Mouse (Mus musculus) left cerebral cortex, postnatal 14 days (tissue): ENCODE measurements around the gene Olfr776. TPM values are rescaled to one million over a fixed set of nuclear protein-coding genes. Genes with fewer than 3 reads are reported as not detected.
"Not testable (repeated sequence)": the region's sequence is repeated elsewhere in the genome, so short reads cannot be mapped to it uniquely, and the experiment has no call there.

Experiments used
- DNase-seq, 2 experiments: peaks; one replicate each; pipeline ENCODE4 v3.0.0; 2021 to 2022; ENCODE audit warnings: low spot score in 2 of 2, mixed read lengths in 1 of 2
- intact Hi-C: fragments of 180-260 bp; cut with DNase I; formaldehyde crosslinking; loops from one replicate; pipeline ENCODE4 v1.15.1; 2025
- long read RNA-seq, 2 experiments: library from polyadenylated mRNA; stranded (forward); transcript quantifications; one replicate each; pipeline ENCODE4 v2.0.0; 2021
- total RNA-seq, 2 experiments: library from RNA; stranded (reverse); gene quantifications; 2 replicates each; pipeline ENCODE4 v1.2.3; 2021

Olfr776 gene
- total RNA-seq: not detected
- long read RNA-seq, experiment 1: 0 reads
- long read RNA-seq, experiment 2: 0 reads

- intact Hi-C loops: no loop called here
- no peak for DNase-seq
Measured at GRCm38 (mm10) chr10:129258827-129259226, at the start of gene Olfr776. TSS of gene Olfr776 (plus strand) at chr10:129259127.

DNA sequence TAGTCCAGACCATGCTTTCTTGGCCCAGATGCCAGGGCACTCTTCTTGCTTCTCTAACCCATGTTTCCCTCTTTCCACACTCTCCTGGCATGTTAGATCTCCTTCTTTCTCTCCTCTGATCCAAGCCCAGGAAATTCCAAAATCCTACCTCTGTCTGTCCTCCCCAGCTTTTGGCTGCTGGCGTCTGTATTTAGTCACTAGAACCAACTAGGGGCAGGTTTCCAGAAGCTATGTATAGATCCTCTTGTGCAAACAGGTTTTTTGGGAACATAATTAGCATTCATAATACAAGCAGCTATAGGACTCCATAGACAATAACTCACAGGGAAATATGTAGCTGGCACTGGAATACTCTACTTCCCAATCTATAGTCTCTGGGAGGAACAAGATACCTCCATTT, 28.2 kb upstream of the Olfr776 start:
- peak in 1 of 2 experiments; percentile 7 for DNase-seq
- intact Hi-C loops: no loop called here

- intact Hi-C loops: no loop called here
- DNase-seq: no peak
Measured at GRCm38 (mm10) chr10:129235904-129236303, 23.0 kb upstream of the Olfr776 start, which contains the start of gene Olfr774. TSS of gene Olfr774 (plus strand) at chr10:129236204.

- intact Hi-C loops: no loop called here
- DNase-seq: no peak
Measured at GRCm38 (mm10) chr10:129248112-129248511, 10.8 kb upstream of the Olfr776 start, which contains the start of gene Olfr775. TSS of gene Olfr775 (plus strand) at chr10:129248412.

DNA sequence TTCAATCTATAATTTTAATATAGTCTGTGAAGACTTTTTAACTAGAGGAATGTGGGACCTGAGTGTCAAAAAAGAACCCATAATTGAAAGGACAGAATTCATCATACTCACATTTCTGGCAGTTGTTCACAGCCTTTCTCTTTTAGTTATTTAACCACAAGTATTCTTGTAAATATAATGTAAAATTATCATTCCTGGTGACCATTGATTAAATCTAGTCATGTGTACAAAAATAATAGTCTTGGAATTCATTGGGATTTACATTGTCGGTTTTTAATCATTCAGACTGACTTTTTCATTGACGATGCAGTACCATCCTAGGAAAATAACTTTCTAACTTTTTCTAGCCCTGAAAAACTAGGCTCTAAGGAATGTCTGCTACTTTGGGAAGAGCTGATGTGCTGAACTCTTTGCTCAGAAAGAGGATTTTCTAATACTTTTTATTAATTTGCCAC, 12.2 kb downstream of the Olfr776 start, which contains the start of gene Olfr777:
TSS of gene Olfr777 (minus strand) at position 405 of the 455 bp plus-strand sequence.
- DNase-seq: no peak
- intact Hi-C loops: no loop called here

DNA sequence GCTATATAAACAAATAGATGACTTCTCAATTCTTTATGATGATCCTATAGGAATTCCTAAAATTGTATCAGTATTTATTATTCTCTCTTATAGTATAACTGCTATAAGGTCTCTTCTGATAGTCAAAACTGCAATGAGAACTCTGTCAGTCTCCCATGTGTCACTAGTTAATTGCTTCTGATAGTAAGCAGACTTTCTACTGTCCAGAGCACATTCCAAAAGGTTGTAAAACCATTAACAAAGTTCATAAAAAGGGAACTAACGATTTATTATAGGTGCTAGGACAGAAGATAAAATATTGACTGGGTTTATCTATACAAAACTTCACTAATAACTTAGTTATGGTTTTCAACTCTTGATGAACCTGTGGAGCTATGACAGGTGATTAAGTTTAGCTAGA, 54.0 kb downstream of the Olfr776 start:
- DNase-seq, intact Hi-C loops: not testable (repeated sequence)

- intact Hi-C loops: not testable (repeated sequence)
Measured at GRCm38 (mm10) chr10:129313521-129313920, 54.6 kb downstream of the Olfr776 start.

More at GRCm38 (mm10) chr10:129313521-129313920, 54.6 kb downstream of the Olfr776 start:
- DNase-seq: not testable (repeated sequence)

Other genes with a start within 250 kb of the Olfr776 start
- gene Olfr763, start 248.3 kb upstream of the Olfr776 start, total RNA-seq: not detected
- not detected for gene Olfr764-ps1, start 219.2 kb upstream of the Olfr776 start, total RNA-seq
- not detected for gene Olfr765, start 209.1 kb upstream of the Olfr776 start, total RNA-seq
- not detected for gene Olfr766-ps1, start 190.2 kb upstream of the Olfr776 start, total RNA-seq
- not detected for gene Olfr767, start 176.2 kb upstream of the Olfr776 start, total RNA-seq
- gene Olfr768, start 159.8 kb upstream of the Olfr776 start, total RNA-seq: not detected
- gene Olfr769, start 141.3 kb upstream of the Olfr776 start, total RNA-seq: not detected
- gene Olfr770, start 120.1 kb upstream of the Olfr776 start, total RNA-seq: not detected
- gene Olfr771, start 94.4 kb upstream of the Olfr776 start, total RNA-seq: not detected
- gene Olfr772, start 81.2 kb upstream of the Olfr776 start, total RNA-seq: not detected
- gene Olfr773, start 71.7 kb upstream of the Olfr776 start, total RNA-seq: not detected
- not detected for gene Olfr774, start 22.9 kb upstream of the Olfr776 start, total RNA-seq
- gene Olfr775, start 10.7 kb upstream of the Olfr776 start, total RNA-seq: not detected
- gene Olfr777, start 12.4 kb downstream of the Olfr776 start, total RNA-seq: not detected
- not detected for gene Olfr780, start 59.0 kb downstream of the Olfr776 start, total RNA-seq
- gene Olfr781, start 69.7 kb downstream of the Olfr776 start, total RNA-seq: not detected
- not detected for gene Olfr782, start 89.7 kb downstream of the Olfr776 start, total RNA-seq
- gene Olfr784, start 125.0 kb downstream of the Olfr776 start, total RNA-seq: under 1 TPM; 0.11 to 0.15 TPM
- not detected for gene Olfr785, start 146.3 kb downstream of the Olfr776 start, total RNA-seq
- not detected for gene Olfr786, start 168.2 kb downstream of the Olfr776 start, total RNA-seq
- gene Olfr787, start 202.7 kb downstream of the Olfr776 start, total RNA-seq: not detected
- not detected for gene Olfr788, start 211.9 kb downstream of the Olfr776 start, total RNA-seq
- not detected for gene Olfr789, start 225.6 kb downstream of the Olfr776 start, total RNA-seq
- not detected for gene Olfr790, start 239.4 kb downstream of the Olfr776 start, total RNA-seq